Mouse (Mus musculus) neural tube, embryonic 14.5 days (tissue): ENCODE data around the gene Defa22. TPM values are rescaled to one million over a fixed set of nuclear protein-coding genes. Genes with fewer than 3 reads are reported as not detected.
"Not testable (repeated sequence)": the region's sequence is repeated elsewhere in the genome, so short reads cannot be mapped to it uniquely, and the experiment has no call there.

Experiments used
- ATAC-seq: fragments of 200-750 bp; cut with Nextera tagmentation; 2 replicates; pipeline ENCODE4 v1.8.0; 2017; ENCODE audit warnings: low read depth, mild to moderate bottlenecking, moderate TSS enrichment, moderate library complexity
- H3K27ac ChIP-seq: fragments of 300-500 bp; sonication (generic); 2 replicates; pipeline ENCODE4 v1.5.1; 2014; ENCODE audit warnings: low read depth, mild to moderate bottlenecking, control low read depth, low read length, moderate library complexity, mixed read lengths
- H3K27me3 ChIP-seq: fragments of 300-500 bp; sonication (generic); 2 replicates; pipeline ENCODE4 v1.6.1; 2014; ENCODE audit warnings: low read length; ENCODE audit not compliant: control insufficient read depth, insufficient read depth
- H3K36me3 ChIP-seq: fragments of 300-500 bp; sonication (generic); 2 replicates; pipeline ENCODE4 v1.6.1; 2014; ENCODE audit warnings: low read length, mixed read lengths; ENCODE audit not compliant: control insufficient read depth, insufficient read depth
- H3K4me1 ChIP-seq: fragments of 300-500 bp; sonication (generic); 2 replicates; pipeline ENCODE4 v1.6.1; 2014; ENCODE audit warnings: low read length; ENCODE audit not compliant: control insufficient read depth, insufficient read depth
- H3K4me2 ChIP-seq: fragments of 300-500 bp; sonication (generic); 2 replicates; pipeline ENCODE4 v1.6.1; 2014; ENCODE audit warnings: mild to moderate bottlenecking, low read depth, low read length, control low read depth
- H3K4me3 ChIP-seq: fragments of 300-500 bp; sonication (generic); 2 replicates; pipeline ENCODE4 v1.5.1; 2014; ENCODE audit warnings: low read depth, low read length, control low read depth, mixed read lengths
- H3K9ac ChIP-seq: fragments of 300-500 bp; sonication (generic); replicated peaks from 2 replicates; pipeline ENCODE4 v1.6.1; 2014; ENCODE audit warnings: low read depth, mild to moderate bottlenecking, control low read depth, low read length, mixed read lengths
- H3K9me3 ChIP-seq: fragments of 300-500 bp; sonication (generic); 2 replicates; pipeline ENCODE4 v1.6.1; 2016; ENCODE audit warnings: low read length; ENCODE audit not compliant: control insufficient read depth
- WGBS: fragments of 180-500 bp; shearing (Covaris S2); extraction: QIAGEN DNeasy Blood & Tissue Kit; methylation state at CpG from one replicate; pipeline ENCODE4 v1.1.7; 2014; 5-methylcytosine and 5-hydroxymethylcytosine counted together
- polyA plus RNA-seq: library from polyadenylated mRNA; unstranded; fragments of >200 nt; fragmentation: Nextera tagmentation; extraction: Ambion mirVana; gene quantifications from 2 replicates; pipeline ENCODE4 v1.2.1, GENCODE M21; 2014

The Defa22 gene
- not detected in 2 replicates for polyA plus RNA-seq

DNA sequence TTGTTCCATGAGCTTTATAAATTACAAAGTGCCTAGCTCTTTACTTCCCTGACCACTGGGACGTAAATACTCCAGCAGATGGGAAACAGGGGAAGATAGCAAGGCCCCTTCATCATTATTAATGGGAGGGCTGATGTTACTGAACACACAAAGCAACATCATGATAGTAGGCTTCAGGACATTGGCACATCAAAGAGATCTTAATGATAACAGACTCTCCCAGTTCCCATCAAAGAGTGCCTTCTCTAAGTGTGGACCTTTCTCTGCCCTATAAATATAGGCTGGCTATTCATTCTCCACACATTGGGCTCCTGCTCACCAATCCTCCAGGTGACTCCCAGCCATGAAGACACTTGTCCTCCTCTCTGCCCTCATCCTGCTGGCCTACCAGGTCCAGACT lies at the start of gene Defa22:
TSS of gene Defa22 (plus strand) at position 301 of the 400 bp plus-strand sequence.
- H3K4me2 ChIP-seq, H3K9me3 ChIP-seq, H3K9ac ChIP-seq, H3K27ac ChIP-seq, H3K4me3 ChIP-seq, H3K4me1 ChIP-seq, H3K36me3 ChIP-seq, H3K27me3 ChIP-seq, ATAC-seq: not testable (repeated sequence)
- WGBS: no CpG with 5 or more reads among the region's 1 CpGs

GRCm38 (mm10) chr8:21134342-21134741 lies 27.7 kb upstream of the Defa22 start, which contains the start of gene Defa30:
Gene Defa30, plus strand, starts transcription at chr8:21134642.
- not testable (repeated sequence) for H3K9ac ChIP-seq, ATAC-seq, H3K4me2 ChIP-seq, H3K27me3 ChIP-seq, H3K4me3 ChIP-seq, H3K4me1 ChIP-seq, H3K27ac ChIP-seq, H3K9me3 ChIP-seq, H3K36me3 ChIP-seq
- WGBS: 60% methylated on average over 3 of the region's 3 CpGs

GRCm38 (mm10) chr8:21191314-21191713 lies 29.2 kb downstream of the Defa22 start, which contains the start of gene Defa31:
Gene Defa31, plus strand, starts transcription at chr8:21191614.
- H3K27ac ChIP-seq, H3K4me2 ChIP-seq, H3K4me1 ChIP-seq, ATAC-seq, H3K9ac ChIP-seq, H3K4me3 ChIP-seq, H3K27me3 ChIP-seq, H3K9me3 ChIP-seq, H3K36me3 ChIP-seq: not testable (repeated sequence)
- no CpG with 5 or more reads among the region's 1 CpGs for WGBS

- H3K9me3 ChIP-seq, H3K4me1 ChIP-seq, H3K4me2 ChIP-seq, H3K9ac ChIP-seq, H3K4me3 ChIP-seq, H3K27me3 ChIP-seq, H3K36me3 ChIP-seq, H3K27ac ChIP-seq, ATAC-seq: not testable (repeated sequence)
- no CpG with 5 or more reads among the region's 1 CpGs for WGBS
Measured at GRCm38 (mm10) chr8:21201261-21201660, 39.2 kb downstream of the Defa22 start, which contains the start of gene Gm15293. Gene Gm15293, plus strand, starts transcription at chr8:21201561.

Other genes with a start within 250 kb of the Defa22 start
- gene Gm6040, start 240.2 kb upstream of the Defa22 start, polyA plus RNA-seq: not detected in 2 replicates
- gene AY761185, start 217.6 kb upstream of the Defa22 start, polyA plus RNA-seq: not detected in 2 replicates
- not detected in 2 replicates for gene Defa21, start 136.7 kb upstream of the Defa22 start, polyA plus RNA-seq
- gene Defa23, start 107.2 kb upstream of the Defa22 start, polyA plus RNA-seq: not detected in 2 replicates
- gene Defa35, start 97.2 kb upstream of the Defa22 start, polyA plus RNA-seq: not detected in 2 replicates
- gene Defa25, start 77.8 kb upstream of the Defa22 start, polyA plus RNA-seq: not detected in 2 replicates
- not detected in 2 replicates for gene Gm14851, start 66.2 kb upstream of the Defa22 start, polyA plus RNA-seq
- not detected in 2 replicates for gene Defa30, start 27.6 kb upstream of the Defa22 start, polyA plus RNA-seq
- gene Defa31, start 29.3 kb downstream of the Defa22 start, polyA plus RNA-seq: not detected in 2 replicates
- not detected in 2 replicates for gene Gm15293, start 39.3 kb downstream of the Defa22 start, polyA plus RNA-seq
- gene Gm15292, start 87.5 kb downstream of the Defa22 start, polyA plus RNA-seq: not detected in 2 replicates
- gene Defa27, start 153.3 kb downstream of the Defa22 start, polyA plus RNA-seq: not detected in 2 replicates
- not detected in 2 replicates for gene Defa29, start 164.7 kb downstream of the Defa22 start, polyA plus RNA-seq
- gene Defa2, start 216.2 kb downstream of the Defa22 start, polyA plus RNA-seq: not detected in 2 replicates
- not detected in 2 replicates for gene Defa33, start 229.5 kb downstream of the Defa22 start, polyA plus RNA-seq